Mouse (Mus musculus): ENCODE results near the gene Ttc37. TPM values are rescaled to one million over a fixed set of nuclear protein-coding genes. Genes with fewer than 3 reads are reported as not detected.

Gene Ttc37
- 10 to 100 TPM; 16.4 to 24.1 TPM for total RNA-seq (2021)

GRCm38 (mm10) chr13:76098493-76099303 is at the start of gene Ttc37, which contains the start of gene Arsk:
Ttc37 (plus strand) TSS chr13:76098734.
Arsk (minus strand) TSS chr13:76098660.
- intact Hi-C loops (cut with DNase I): no loop called here
- DNase-seq (ENCODE audit: low spot score in 2 of 2): peak; percentile 92 to 93

- intact Hi-C loops (cut with DNase I): no loop called here
Measured at GRCm38 (mm10) chr13:76055391-76056232, 42.9 kb upstream of the Ttc37 start.

GRCm38 (mm10) chr13:76056261-76056724 is 42.2 kb upstream of the Ttc37 start:
- DNase-seq (ENCODE audit: low spot score in 2 of 2): peak; percentile 78 to 83
- intact Hi-C loops (cut with DNase I): no loop called here

More at GRCm38 (mm10) chr13:76055391-76056232, 42.9 kb upstream of the Ttc37 start:
- peak; percentile 47 to 48 for DNase-seq (ENCODE audit: low spot score in 2 of 2)

- intact Hi-C loops (cut with DNase I): no loop called here
Measured at GRCm38 (mm10) chr13:76056896-76057266, 41.7 kb upstream of the Ttc37 start, which contains the start of gene Gpr150. Gpr150 (minus strand) TSS chr13:76056996.

GRCm38 (mm10) chr13:76057267-76058069 is 41.1 kb upstream of the Ttc37 start:
- intact Hi-C loops (cut with DNase I): no loop called here
- peak; percentile 18 to 20 for DNase-seq (ENCODE audit: low spot score in 2 of 2)

More at GRCm38 (mm10) chr13:76056896-76057266, 41.7 kb upstream of the Ttc37 start, which contains the start of gene Gpr150:
- no peak for DNase-seq (ENCODE audit: low spot score in 2 of 2)

- intact Hi-C loops (cut with DNase I): no loop called here
- DNase-seq (ENCODE audit: low spot score in 2 of 2): no peak
Measured at GRCm38 (mm10) chr13:76059591-76059990, 38.9 kb upstream of the Ttc37 start.

- DNase-seq (ENCODE audit: low spot score in 2 of 2): no peak
- intact Hi-C loops (cut with DNase I): no loop called here
Measured at GRCm38 (mm10) chr13:76062126-76062525, 36.4 kb upstream of the Ttc37 start.

- DNase-seq (ENCODE audit: low spot score in 2 of 2): no peak
- intact Hi-C loops (cut with DNase I): no loop called here
Measured at GRCm38 (mm10) chr13:76062569-76062968, 36.0 kb upstream of the Ttc37 start.

- intact Hi-C loops (cut with DNase I): no loop called here
- DNase-seq (ENCODE audit: low spot score in 2 of 2): no peak
Measured at GRCm38 (mm10) chr13:76063548-76063947, 35.0 kb upstream of the Ttc37 start.

GRCm38 (mm10) chr13:76064363-76064945 is 34.1 kb upstream of the Ttc37 start:
- no peak for DNase-seq (ENCODE audit: low spot score in 2 of 2)
- intact Hi-C loops (cut with DNase I): no loop called here

GRCm38 (mm10) chr13:76074323-76074722 is 24.2 kb upstream of the Ttc37 start:
- intact Hi-C loops (cut with DNase I): no loop called here
- no peak for DNase-seq (ENCODE audit: low spot score in 2 of 2)

GRCm38 (mm10) chr13:76098116-76098492 is 430 bp upstream of the Ttc37 start:
- intact Hi-C loops (cut with DNase I): no loop called here
- DNase-seq (ENCODE audit: low spot score in 2 of 2): no peak

GRCm38 (mm10) chr13:76101989-76102388 is 3.5 kb downstream of the Ttc37 start:
- intact Hi-C loops (cut with DNase I): no loop called here
- DNase-seq (ENCODE audit: low spot score in 2 of 2): no peak

- DNase-seq (ENCODE audit: low spot score in 2 of 2): no peak
- intact Hi-C loops (cut with DNase I): no loop called here
Measured at GRCm38 (mm10) chr13:76109069-76109824, 10.7 kb downstream of the Ttc37 start.

GRCm38 (mm10) chr13:76128799-76129198 is 30.3 kb downstream of the Ttc37 start:
- DNase-seq (ENCODE audit: low spot score in 2 of 2): no peak
- intact Hi-C loops (cut with DNase I): no loop called here

- intact Hi-C loops (cut with DNase I): no loop called here
- DNase-seq (ENCODE audit: low spot score in 2 of 2): no peak
Measured at GRCm38 (mm10) chr13:76132415-76132814, 33.9 kb downstream of the Ttc37 start.

GRCm38 (mm10) chr13:76138862-76139261 is 40.3 kb downstream of the Ttc37 start:
- intact Hi-C loops (cut with DNase I): no loop called here
- no peak for DNase-seq (ENCODE audit: low spot score in 2 of 2)

GRCm38 (mm10) chr13:76141117-76141808 is 42.7 kb downstream of the Ttc37 start:
- no peak for DNase-seq (ENCODE audit: low spot score in 2 of 2)
- intact Hi-C loops (cut with DNase I): no loop called here

All from left cerebral cortex, postnatal 36 days (tissue).